Mouse (Mus musculus): ENCODE results near the gene Micall1. TPM values are rescaled to one million over a fixed set of nuclear protein-coding genes. Genes with fewer than 3 reads are reported as not detected.

Micall1 gene
- total RNA-seq, 4 experiments from 2014 or later: 36.0 to 40.9 (median 38.3) TPM

GRCm38 (mm10) chr15:79176905-79177304 is 68.2 kb downstream of the Micall1 start:
- no peak for DNase-seq (ENCODE audit: low spot score in 2 of 2)

GRCm38 (mm10) chr15:79185213-79185612 is 76.5 kb downstream of the Micall1 start:
- DNase-seq (ENCODE audit: low spot score in 2 of 2): no peak

Other genes with a start within 250 kb of the Micall1 start
- gene Gga1, start 231.7 kb upstream of the Micall1 start, total RNA-seq (2022): 10 to 100 TPM; 59.2 to 63.9 (median 62.6) TPM
- gene Gm49510, start 209.2 kb upstream of the Micall1 start, total RNA-seq (2022): 1 to 10 TPM in 1 of 4 experiments, under 1 TPM in 2, not detected in 1; 0.34 to 1.2 (median 0.38) TPM
- 10 to 100 TPM; 28.9 to 33.0 (median 31.8) TPM for gene Sh3bp1, start 209.1 kb upstream of the Micall1 start, total RNA-seq (2022)
- gene Pdxp, start 195.0 kb upstream of the Micall1 start, total RNA-seq (2022): 100 to 1,000 TPM; 140 to 156 (median 148) TPM
- gene Lgals1, start 182.2 kb upstream of the Micall1 start, total RNA-seq (2022): 10 to 100 TPM; 16.9 to 40.3 (median 28.2) TPM
- gene Nol12, start 174.0 kb upstream of the Micall1 start, total RNA-seq (2022): 10 to 100 TPM; 34.4 to 41.8 (median 37.7) TPM
- 10 to 100 TPM in 2 of 4 experiments, 1 to 10 TPM in 2; 7.0 to 14.1 (median 11.5) TPM for gene Triobp, start 161.2 kb upstream of the Micall1 start, total RNA-seq (2022)
- 10 to 100 TPM; 73.6 to 88.0 (median 81.8) TPM for gene H1f0, start 80.4 kb upstream of the Micall1 start, total RNA-seq (2022)
- gene Galr3, start 67.0 kb upstream of the Micall1 start, total RNA-seq (2022): 1 to 10 TPM in 1 of 4 experiments, under 1 TPM in 1, not detected in 2; 0.81 to 1.0 TPM
- gene Ankrd54, start 46.0 kb upstream of the Micall1 start, total RNA-seq (2022): 10 to 100 TPM; 17.3 to 23.9 (median 18.2) TPM
- gene Eif3l, start 33.7 kb upstream of the Micall1 start, total RNA-seq (2022): 10 to 100 TPM; 76.9 to 82.0 (median 77.9) TPM
- gene Polr2f, start 32.1 kb downstream of the Micall1 start, total RNA-seq (2022): 100 to 1,000 TPM in 1 of 4 experiments, 10 to 100 TPM in 3; 78.1 to 105 (median 92.0) TPM
- gene 1700088E04Rik, start 32.4 kb downstream of the Micall1 start, total RNA-seq (2022): 10 to 100 TPM in 3 of 4 experiments, 1 to 10 TPM in 1; 9.4 to 12.9 (median 11.1) TPM
- 10 to 100 TPM; 34.6 to 40.4 (median 37.8) TPM for gene Sox10, start 56.3 kb downstream of the Micall1 start, total RNA-seq (2022)
- gene Pick1, start 120.3 kb downstream of the Micall1 start, total RNA-seq (2022): 10 to 100 TPM; 46.2 to 63.5 (median 50.6) TPM
- gene Gm49486, start 120.5 kb downstream of the Micall1 start, total RNA-seq (2022): under 1 TPM; 0.20 to 0.77 (median 0.49) TPM
- under 1 TPM in 1 of 4 experiments, not detected in 3; 0.30 TPM for gene Slc16a8, start 145.9 kb downstream of the Micall1 start, total RNA-seq (2022)
- 10 to 100 TPM in 2 of 4 experiments, 1 to 10 TPM in 2; 1.5 to 19.3 (median 10.9) TPM for gene Baiap2l2, start 176.6 kb downstream of the Micall1 start, total RNA-seq (2022)
- 10 to 100 TPM; 21.0 to 24.8 (median 23.8) TPM for gene Pla2g6, start 219.5 kb downstream of the Micall1 start, total RNA-seq (2022)
- 1 to 10 TPM; 1.2 to 3.7 (median 2.3) TPM for gene Maff, start 237.7 kb downstream of the Micall1 start, total RNA-seq (2022)

All from layer of hippocampus, adult 8-10 months (tissue).